Mouse (Mus musculus) heart, adult 2 months (tissue): ENCODE measurements around the gene Atxn7l1.

ENCODE experiments used
- CTCF ChIP-seq: fragments of 200-600 bp; IDR thresholded peaks from 2 replicates; pipeline ENCODE4 v1.8.1; 2022; ENCODE audit warnings: antibody characterized with exemption, mild to moderate bottlenecking, moderate library complexity
- EP300 ChIP-seq: fragments of 200-500 bp; IDR thresholded peaks from 2 replicates; pipeline ENCODE4 v1.6.1; 2011; ENCODE audit warnings: low read depth, low read length, control low read depth; ENCODE audit not compliant: insufficient read depth
- POLR2A ChIP-seq: fragments of 200-500 bp; IDR thresholded peaks from 2 replicates; pipeline ENCODE4 v1.6.1; 2011; ENCODE audit warnings: mild to moderate bottlenecking, low read depth, low read length, control low read depth; ENCODE audit not compliant: insufficient read depth

DNA sequence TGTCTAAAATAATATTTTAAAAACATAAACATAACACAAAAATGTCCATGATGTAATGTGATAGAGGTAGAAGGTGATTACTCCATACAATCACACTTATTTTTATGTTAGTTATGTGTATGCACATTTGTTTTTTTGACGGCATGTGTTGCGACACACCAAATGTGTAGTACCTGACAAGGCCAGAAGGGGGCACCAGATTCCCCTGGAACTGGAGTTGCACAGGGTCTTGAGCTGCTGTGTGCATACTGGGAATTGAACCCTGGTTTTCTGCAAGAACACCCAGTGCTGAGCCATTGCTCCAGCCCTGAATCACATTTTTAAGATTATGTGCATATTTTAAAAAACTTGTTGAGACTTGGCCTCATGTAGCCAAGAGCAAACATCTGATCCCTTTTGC is 133.3 kb downstream of the Atxn7l1 start:
- TF ChIP-seq CTCF: no peak; the same call in none of the 2 replicates
- TF ChIP-seq EP300: peak; percentile 80
- TF ChIP-seq POLR2A: no peak
